Mouse (Mus musculus) mammary gland, adult 2 months (tissue): ENCODE results near the gene Abcb11. TPM values are rescaled to one million over a fixed set of nuclear protein-coding genes. Genes with fewer than 3 reads are reported as not detected.

ENCODE experiments used
- polyA plus RNA-seq: library from polyadenylated mRNA; depleted of rRNA; stranded (reverse); fragments of >200 nt; gene quantifications from 2 replicates; pipeline ENCODE4 v1.2.3, GENCODE M21; 2012; ENCODE audit warnings: low replicate concordance; rRNA removed

Gene Abcb11
- 0.24 and 0.31 TPM in 2 replicates for polyA plus RNA-seq

DNA sequence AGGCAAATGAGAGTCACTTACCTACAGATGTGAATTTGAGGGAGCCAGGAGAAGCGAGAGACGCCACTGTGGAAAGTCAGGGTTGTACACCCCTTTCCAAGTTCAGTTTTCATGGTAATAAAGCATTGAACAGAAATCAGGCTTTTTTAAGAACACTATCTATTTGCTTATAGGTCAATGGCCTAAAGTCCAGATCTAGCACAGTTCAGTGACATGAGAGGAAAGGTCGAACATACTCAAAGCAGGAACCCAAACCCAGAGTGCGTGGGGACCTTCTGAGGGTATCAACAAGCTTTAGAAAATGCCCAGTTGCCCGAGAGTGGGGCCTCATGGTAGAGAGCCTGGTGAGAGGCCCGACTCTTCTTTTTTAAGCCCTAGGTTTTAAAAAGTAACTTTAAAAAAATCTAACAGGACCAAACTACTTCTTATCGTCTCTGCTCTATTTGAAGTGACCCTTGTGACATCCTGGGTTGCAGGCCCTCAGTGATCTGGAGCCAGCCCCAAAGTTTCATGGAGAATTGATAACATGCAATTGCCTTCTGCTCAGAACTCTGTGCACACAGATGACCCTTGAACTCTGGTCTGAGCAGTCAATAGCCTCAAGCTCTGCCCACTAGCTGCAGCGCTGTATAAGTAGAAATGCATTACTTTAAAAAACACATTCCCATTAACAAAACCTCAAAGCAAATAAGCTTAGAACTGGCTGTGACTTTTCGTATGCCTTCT, at the start of gene Abcb11:
Gene Abcb11 (minus strand): TSS at position 121 of the 726 bp plus-strand sequence.

GRCm38 (mm10) chr2:69380281-69380680, 37.9 kb upstream of the Abcb11 start, which contains the start of gene Dhrs9:
Gene Dhrs9 (plus strand): TSS chr2:69380445.

DNA sequence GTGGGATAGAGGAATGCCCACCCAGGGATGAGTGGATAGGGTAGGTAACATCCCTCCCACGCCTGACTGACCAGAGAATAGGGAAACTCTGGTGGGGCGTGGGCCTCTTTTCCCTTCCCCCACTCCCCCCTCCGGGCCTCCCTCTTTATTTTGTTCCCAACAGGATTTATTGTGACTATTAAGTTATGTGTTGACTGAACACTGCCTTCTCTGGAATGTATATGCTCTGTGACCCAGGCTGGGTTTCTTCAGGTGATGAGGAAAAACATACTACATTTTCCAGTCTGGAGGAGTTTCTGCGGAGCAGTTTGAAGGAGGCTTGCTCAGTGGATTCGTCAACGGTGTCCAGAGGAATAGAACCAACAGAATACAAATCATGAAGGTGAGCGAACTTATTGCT, 131.6 kb downstream of the Abcb11 start, which contains the start of gene G6pc2:
Gene G6pc2 (plus strand): TSS at position 301 of the 400 bp plus-strand sequence.

GRCm38 (mm10) chr2:69205791-69206351, 136.5 kb downstream of the Abcb11 start, which contains the start of gene Spc25:
Gene Spc25 (minus strand): TSS chr2:69206194.

Other genes with a start within 250 kb of the Abcb11 start
- 0.24 and 1.0 TPM in 2 replicates for gene Nostrin, start 206.8 kb downstream of the Abcb11 start, polyA plus RNA-seq
- gene Spc25, start 136.4 kb downstream of the Abcb11 start, polyA plus RNA-seq: 0.22 and 0.27 TPM in 2 replicates
- not detected in 2 replicates for gene G6pc2, start 131.5 kb downstream of the Abcb11 start, polyA plus RNA-seq
- 0.94 and 3.8 TPM in 2 replicates for gene Dhrs9, start 37.8 kb upstream of the Abcb11 start, polyA plus RNA-seq
- 0.04 TPM in 2 replicates for gene Lrp2, start 243.4 kb upstream of the Abcb11 start, polyA plus RNA-seq